Mouse (Mus musculus) bone marrow macrophage, adult 2 months (primary cell): ENCODE results near the gene Gm3138.
"Not testable (repeated sequence)": the region's sequence is repeated elsewhere in the genome, so short reads cannot be mapped to it uniquely, and the experiment has no call there.

Source experiments
- CTCF ChIP-seq: IDR thresholded peaks from 2 replicates; pipeline ENCODE4 v1.5.1; 2012; ENCODE audit warnings: low read depth, mild to moderate bottlenecking, low read length, moderate library complexity
- POLR2A ChIP-seq: IDR thresholded peaks from 2 replicates; pipeline ENCODE4 v1.6.1; 2012; ENCODE audit warnings: mild to moderate bottlenecking, low read depth, low read length, borderline replicate concordance

GRCm38 (mm10) chr14:4269238-4269950 lies 20.0 kb downstream of the Gm3138 start:
- not testable (repeated sequence) for TF ChIP-seq POLR2A, CTCF
